Mouse (Mus musculus) T-helper 2 cell (primary cell): ENCODE measurements around the gene Hyal1.

ENCODE experiments used
- in situ Hi-C: fragments of 300-600 bp; cut with MboI, MseI; formaldehyde crosslinking; loops from one replicate; pipeline ENCODE4 v1.15.1; 2025; ENCODE audit warnings: high pct_unique_total_duplicates

Gene Hyal1

DNA sequence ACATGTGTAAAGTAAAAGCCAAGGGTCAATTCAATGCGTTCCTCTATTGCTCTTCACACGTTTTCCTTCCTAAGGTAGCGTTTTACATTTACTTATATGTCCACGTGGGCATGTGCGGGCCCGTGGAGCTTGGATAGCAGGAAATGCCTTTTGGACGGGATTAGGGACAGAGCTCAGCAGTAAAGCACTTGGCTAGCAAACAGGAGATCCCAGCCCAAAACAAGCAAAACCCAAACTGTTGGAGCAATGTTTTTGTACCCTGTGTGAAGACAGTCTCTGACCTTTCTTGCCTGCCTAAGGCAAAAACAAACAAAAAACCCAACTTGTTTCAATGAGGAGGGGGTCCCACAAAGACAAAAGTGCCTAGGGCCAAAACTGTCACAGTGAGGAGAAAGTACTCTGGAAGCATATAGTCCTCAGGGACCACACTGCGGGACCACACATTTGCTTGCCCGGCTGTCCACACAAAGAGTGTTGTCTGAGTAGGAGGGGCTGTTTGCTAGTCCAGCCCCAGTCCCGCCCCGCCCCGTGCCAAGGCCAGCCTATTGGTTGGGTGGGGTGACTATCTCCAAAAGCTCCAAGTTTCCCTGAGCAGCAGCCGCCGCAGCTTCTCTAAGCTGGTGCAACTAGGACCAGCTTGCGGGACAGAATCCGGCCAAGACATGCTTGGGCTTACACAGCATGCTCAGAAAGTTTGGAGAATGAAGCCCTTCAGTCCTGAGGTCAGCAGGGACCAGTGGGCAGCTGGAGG lies at the start of gene Hyal1:
Gene Hyal1 (plus strand): TSS at position 571 of the 751 bp plus-strand sequence.
- in situ Hi-C loops, result no loop called here

DNA sequence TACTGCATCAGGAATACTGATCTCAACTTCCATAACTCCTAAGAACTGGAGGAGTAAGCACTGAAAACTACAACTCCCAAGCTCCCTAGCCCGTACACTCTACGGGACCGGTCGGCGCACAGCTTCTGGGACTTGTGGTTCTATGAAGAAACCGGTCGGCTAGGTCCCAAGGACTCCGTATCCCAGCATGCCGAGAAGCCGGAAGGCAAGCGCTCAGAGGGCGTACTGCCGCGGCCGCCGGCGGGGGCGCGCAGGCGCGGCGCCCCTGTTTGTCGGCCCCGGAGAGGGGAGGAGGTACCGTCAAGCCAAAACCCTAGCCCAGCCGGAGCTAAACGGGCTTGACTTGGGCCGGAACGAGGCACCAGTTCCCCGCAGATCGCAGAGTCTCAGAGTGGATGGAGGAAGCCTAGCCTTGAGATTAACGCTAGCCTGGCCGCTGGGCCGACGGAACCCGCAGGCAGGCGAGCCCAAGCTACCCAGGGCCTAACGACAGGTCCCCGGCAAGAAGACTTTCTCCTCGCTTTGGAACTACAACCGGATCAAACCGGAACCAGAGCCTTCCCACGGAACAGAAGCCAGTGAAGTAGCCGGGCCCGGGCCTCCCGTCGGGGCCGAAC lies 42.8 kb upstream of the Hyal1 start, which contains the start of gene Tmem115:
Gene Tmem115 (plus strand): TSS at position 155 of the 617 bp plus-strand sequence.
- in situ Hi-C loops, result loop anchor here (25.0 kb wide), 1 partner anchor 1528 kb away; the partner anchor contains the start of genes Atrip and Trex1

DNA sequence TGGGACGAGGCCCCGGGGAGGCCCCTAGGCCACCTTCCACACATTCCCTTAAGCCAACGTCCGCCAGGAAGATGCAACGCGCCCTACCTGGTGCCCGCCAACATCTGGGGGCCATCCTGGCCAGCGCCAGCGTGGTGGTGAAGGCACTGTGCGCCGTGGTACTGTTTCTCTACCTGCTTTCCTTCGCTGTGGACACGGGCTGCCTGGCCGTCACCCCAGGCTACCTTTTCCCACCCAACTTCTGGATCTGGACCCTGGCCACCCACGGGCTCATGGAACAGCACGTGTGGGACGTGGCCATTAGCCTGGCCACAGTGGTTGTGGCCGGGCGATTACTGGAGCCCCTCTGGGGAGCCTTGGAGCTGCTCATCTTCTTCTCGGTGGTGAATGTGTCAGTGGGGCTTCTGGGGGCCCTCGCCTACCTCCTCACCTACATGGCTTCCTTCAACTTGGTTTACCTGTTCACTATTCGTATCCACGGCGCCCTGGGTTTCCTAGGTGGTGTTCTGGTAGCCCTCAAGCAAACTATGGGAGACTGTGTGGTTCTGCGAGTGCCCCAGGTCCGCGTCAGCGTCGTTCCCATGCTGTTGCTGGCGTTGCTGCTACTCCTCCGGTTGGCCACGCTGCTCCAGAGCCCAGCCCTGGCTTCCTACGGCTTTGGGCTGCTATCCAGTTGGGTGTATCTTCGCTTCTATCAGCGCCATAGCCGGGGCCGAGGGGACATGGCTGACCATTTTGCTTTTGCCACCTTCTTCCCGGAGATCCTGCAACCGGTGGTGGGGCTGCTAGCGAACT lies 42.1 kb upstream of the Hyal1 start:
- in situ Hi-C loops, result loop anchor here (25.0 kb wide), 1 partner anchor 1528 kb away; the partner anchor contains the start of genes Atrip and Trex1

DNA sequence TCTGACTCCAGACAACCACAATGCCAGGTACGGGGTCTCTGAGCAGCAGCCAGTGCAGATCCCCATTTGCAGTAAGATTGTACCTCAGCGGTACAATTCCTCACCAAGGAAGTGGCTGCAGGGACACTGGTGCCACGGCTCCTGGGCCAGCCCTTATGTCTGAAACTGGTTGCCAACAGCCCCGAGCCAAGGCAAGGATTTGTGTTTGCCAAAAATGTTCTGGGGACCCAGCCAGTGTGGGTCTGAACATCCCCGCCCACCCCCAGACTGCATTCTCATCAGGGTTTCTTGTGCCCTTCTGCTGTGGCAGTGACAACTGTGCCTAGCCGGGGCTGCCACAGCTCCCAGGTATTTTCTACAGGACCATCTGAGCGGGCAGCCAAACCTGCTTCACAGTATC lies 38.5 kb upstream of the Hyal1 start:
- in situ Hi-C loops, result loop anchor here (25.0 kb wide), 1 partner anchor 1524 kb away; the partner anchor contains the start of genes Atrip and Trex1

DNA sequence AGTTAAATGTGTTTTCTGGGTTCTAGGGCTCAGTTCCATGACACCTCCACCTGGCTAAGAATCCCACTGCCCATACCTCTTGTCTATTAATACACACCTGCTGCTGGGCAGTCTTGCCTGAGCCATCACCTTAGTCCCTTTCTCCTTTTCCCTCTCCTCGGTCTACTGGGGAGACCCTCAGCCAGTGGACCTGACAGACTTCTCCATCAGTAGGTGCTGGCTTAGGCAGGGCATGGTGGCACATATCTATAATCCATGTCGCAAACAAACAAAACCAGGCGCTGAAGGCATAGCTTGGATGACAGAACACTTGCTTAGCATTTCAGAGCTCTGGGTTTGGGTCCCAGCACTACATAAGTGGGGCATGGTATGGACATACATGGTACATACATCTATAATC lies 38.0 kb upstream of the Hyal1 start:
- in situ Hi-C loops, result loop anchor here (25.0 kb wide), 1 partner anchor 1524 kb away; the partner anchor contains the start of genes Atrip and Trex1

DNA sequence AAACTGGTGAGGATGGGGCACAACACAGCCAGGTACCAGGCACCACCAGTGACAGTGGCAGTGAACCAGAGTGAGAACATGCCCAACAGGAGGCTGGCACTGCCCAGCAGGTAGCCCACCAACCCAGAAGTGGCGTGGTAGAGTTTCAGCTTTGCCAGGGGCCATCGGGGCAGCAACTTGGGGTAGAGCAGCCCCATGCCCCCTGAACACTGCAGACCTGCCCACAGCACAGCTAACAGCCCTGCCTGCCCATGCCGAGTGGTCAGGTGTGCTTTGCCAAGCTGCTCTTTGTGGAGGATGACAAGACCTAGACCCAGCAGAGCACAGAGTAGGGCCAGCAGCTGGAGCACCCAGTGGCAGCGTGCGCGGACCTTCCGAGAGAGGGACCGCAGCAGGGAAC lies 36.8 kb upstream of the Hyal1 start:
- in situ Hi-C loops, result loop anchor here (10.0 to 25.0 kb wide), 2 partner anchors 1095 to 1522 kb away; partner anchors contain the start of genes Abhd14a, Abhd14b, Atrip and Trex1

DNA sequence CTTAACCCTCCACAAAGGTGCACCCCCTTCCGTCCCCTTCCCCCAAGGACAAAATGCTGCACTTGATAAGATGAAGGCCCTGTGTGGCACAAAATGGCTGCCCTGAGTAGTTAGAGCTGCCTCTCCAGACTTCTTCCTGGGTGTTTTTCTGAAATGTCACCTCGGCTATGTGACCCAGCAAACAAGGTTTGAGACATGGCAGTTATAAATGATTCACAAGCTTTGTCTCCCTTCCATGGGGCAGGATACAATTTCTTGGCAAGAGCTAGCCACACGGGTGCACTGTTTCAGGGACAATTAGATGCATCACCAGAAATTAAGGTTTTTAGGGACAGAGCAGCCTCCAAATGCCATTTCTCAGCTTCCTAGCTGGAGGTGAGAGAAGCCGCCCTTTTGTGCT lies 36.3 kb upstream of the Hyal1 start:
- in situ Hi-C loops, result loop anchor here (10.0 to 25.0 kb wide), 2 partner anchors 1096 to 1522 kb away; partner anchors contain the start of genes Abhd14a, Abhd14b, Atrip and Trex1

DNA sequence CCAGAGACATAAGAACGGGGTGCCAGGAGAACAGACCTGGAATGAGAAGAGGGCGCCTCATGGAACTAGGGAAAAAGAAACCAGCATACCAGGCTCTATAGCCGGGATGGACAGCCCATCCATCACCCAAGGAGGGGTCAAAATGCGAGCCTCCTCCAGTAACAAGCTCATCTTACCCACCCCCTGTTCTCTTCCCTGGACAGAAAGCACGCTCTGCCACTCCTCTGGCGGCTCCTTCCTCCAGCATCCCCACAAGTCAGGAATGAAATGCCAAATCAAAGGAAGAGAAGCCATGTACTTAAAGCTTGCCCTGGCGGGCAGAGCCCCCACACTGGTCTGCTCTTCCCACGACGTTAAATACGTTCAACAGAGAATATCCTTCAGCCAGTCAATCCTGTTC lies 35.7 kb upstream of the Hyal1 start:
- in situ Hi-C loops, result loop anchor here (10.0 to 25.0 kb wide), 2 partner anchors 1096 to 1521 kb away; partner anchors contain the start of genes Abhd14a, Abhd14b, Atrip and Trex1

DNA sequence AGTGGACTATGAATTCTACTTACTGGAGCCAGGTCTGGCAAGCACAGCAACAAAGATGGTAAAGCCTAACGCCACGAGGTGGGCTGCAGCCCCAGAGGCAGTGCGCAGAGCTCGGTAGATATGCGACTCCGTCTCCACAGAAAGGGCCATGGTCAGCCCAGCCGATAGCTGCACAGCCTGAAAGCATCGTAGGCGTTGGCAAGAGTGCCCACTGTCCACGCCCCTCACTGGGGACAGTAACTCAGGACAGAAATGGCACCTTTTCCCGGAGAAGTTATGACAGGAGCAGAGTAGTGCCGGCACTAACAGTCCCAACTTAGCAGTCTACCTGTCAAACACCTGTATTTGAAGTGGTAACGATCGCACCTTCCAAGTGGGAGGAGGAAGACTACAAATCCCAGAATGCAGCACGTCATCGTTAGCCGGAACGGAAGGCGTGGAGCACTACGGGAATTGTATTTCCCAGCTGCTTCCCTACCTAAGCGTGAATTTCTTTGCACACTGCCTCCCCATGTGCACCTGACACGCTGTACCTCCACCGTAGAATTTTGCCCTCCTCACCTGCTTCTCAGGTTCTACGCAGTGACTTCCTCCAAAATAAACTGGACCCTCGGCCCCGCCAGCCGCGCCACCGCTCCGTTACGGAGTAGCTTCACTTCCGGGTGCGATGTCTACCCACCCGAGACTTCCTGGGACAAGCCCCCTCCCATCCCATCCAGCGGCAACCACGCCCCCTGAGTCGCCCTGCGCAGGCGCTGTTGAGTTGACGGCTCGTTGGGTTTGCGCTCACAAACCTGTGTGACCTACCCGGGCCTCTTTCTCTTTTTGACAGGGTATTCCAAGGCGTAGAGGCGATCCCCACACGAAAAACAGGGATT lies 35.0 kb upstream of the Hyal1 start, which contains the start of the genes Cyb561d2 and Nprl2:
Gene Cyb561d2 (minus strand): TSS at position 720 of the 878 bp plus-strand sequence.
Gene Nprl2 (plus strand): TSS at position 753 of the 878 bp plus-strand sequence.
- in situ Hi-C loops, result loop anchor here (10.0 to 25.0 kb wide), 2 partner anchors 1097 to 1521 kb away; partner anchors contain the start of genes Abhd14a, Abhd14b, Atrip and Trex1

DNA sequence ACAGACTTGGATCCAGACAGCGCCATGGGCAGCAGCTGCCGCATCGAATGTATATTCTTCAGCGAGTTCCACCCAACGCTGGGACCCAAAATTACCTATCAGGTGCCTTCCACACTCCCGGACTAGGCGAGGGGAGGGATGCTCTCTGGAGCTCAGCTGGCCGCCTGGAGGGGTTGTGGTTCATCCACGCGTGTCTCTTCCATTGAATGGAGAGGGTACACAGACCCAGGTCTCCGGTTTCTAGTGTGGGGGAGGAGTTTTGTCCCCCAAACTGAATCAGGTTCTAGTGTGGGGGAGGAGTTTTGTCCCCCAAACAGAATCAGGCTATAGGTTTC lies 34.4 kb upstream of the Hyal1 start:
- in situ Hi-C loops, result loop anchor here (10.0 to 25.0 kb wide), 2 partner anchors 1098 to 1520 kb away; partner anchors contain the start of genes Abhd14a, Abhd14b, Atrip and Trex1

DNA sequence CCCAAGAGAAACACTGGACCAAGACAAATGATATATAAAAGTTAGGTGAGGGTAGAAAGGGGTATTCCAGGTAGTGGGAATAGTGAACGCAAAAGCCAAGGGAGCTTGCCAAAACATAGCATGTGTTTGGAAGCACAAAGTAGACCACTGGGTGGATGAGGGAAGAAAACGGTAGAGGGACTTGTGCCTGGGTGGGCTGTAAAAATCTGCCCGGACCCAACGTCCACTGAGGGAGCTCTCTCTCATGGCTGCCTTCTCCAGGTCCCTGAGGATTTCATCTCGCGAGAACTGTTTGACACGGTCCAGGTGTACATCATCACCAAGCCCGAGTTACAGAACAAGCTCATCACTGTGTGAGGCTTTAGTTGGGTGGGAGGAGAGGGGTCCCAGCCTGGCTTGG lies 34.0 kb upstream of the Hyal1 start:
- in situ Hi-C loops, result loop anchor here (10.0 to 25.0 kb wide), 2 partner anchors 1098 to 1520 kb away; partner anchors contain the start of genes Abhd14a, Abhd14b, Atrip and Trex1

DNA sequence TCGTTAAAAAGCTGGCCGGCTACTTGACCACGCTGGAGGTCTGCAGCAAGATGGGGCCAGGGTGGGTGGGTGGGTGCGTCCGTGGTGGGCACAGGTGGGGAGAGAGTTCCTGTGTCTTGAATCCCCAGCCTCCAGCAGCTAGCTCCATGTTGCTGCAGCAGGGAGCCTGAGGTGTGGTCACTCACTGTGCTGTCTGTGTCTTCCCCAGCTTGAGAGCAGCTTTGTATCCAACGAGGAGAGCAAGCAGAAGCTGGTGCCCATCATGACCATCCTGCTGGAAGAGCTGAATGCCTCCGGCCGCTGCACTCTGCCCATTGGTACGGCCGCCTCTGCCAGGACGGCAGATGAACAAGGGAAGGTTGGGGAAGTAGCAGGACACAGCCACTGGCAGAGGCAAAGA lies 33.4 kb upstream of the Hyal1 start:
- in situ Hi-C loops, result loop anchor here (10.0 to 25.0 kb wide), 2 partner anchors 1098 to 1519 kb away; partner anchors contain the start of genes Abhd14a, Abhd14b, Atrip and Trex1

DNA sequence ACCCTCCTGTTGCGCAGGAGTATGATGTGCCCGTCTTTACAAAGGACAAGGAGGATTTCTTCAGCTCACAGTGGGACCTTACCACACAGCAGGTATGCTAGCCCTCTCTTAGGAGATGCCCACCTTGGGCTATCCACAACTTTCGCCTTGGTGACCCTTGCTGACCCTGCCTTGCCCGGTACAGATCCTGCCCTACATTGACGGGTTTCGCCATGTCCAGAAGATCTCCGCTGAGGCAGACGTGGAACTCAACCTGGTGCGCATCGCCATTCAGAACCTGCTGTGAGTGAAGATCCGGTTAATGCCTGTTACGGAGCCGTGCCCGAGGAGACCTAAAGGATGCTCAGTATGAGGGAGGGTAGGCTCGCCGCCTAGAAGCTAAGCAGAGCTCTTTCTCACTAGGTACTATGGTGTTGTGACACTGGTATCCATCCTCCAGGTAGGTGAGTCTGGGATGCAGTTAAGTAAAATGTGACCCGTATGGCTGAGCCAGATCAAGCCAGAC lies 32.5 kb upstream of the Hyal1 start:
- in situ Hi-C loops, result loop anchor here (10.0 to 25.0 kb wide), 2 partner anchors 1099 to 1518 kb away; partner anchors contain the start of genes Abhd14a, Abhd14b, Atrip and Trex1

DNA sequence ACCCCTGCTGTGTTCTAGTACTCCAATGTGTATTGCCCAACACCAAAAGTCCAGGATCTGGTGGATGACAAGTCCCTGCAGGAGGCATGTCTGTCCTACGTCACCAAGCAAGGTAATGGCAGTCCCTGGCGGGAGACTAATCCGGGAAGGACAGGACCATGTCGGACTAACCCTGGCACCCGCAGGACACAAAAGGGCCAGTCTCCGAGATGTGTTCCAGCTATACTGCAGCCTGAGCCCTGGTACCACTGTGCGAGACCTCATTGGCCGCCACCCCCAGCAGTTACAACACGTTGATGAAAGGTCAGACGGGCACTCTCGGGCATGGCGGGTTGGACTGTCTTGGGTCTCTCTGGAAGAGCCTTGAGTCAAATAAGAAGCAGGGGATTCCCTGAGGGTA lies 32.0 kb upstream of the Hyal1 start:
- in situ Hi-C loops, result loop anchor here (10.0 to 25.0 kb wide), 2 partner anchors 1100 to 1518 kb away; partner anchors contain the start of genes Abhd14a, Abhd14b, Atrip and Trex1

DNA sequence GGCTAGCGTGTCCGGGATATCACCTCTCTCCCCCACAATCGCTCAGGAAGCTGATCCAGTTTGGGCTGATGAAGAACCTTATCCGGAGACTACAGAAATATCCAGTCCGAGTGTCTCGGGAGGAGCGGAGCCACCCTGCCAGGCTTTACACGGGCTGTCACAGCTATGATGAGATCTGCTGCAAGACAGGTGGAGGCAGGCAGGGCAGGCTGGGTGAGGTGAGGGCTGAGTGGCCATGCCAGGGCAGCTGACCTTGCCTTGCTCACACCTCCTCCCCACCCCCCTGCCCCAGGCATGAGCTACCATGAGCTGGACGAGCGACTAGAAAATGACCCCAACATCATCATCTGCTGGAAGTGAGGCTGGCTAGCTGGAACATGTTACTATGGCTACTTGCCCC lies 31.5 kb upstream of the Hyal1 start:
- in situ Hi-C loops, result loop anchor here (10.0 to 25.0 kb wide), 2 partner anchors 1100 to 1517 kb away; partner anchors contain the start of genes Abhd14a, Abhd14b, Atrip and Trex1

DNA sequence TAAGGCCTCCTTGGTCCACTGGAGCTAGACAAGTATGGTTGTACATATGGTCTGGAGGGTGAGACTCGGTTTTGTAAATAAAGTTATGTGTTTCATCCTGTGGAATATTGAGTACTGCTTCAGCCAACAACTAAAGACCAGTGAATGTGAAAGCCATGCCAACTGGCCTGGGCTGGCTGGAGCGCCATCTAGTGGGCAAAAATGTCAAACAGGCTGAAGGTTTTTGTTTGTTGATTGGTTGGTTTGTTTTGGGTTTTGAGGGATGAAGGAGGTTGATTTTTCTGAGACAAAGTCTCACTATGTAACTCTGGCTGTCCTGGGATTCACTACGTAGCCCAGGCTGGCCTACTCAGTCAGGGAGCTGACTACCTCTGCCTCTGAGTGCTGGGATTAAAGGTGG lies 31.1 kb upstream of the Hyal1 start:
- in situ Hi-C loops, result loop anchor here (10.0 to 25.0 kb wide), 2 partner anchors 1101 to 1517 kb away; partner anchors contain the start of genes Abhd14a, Abhd14b, Atrip and Trex1

DNA sequence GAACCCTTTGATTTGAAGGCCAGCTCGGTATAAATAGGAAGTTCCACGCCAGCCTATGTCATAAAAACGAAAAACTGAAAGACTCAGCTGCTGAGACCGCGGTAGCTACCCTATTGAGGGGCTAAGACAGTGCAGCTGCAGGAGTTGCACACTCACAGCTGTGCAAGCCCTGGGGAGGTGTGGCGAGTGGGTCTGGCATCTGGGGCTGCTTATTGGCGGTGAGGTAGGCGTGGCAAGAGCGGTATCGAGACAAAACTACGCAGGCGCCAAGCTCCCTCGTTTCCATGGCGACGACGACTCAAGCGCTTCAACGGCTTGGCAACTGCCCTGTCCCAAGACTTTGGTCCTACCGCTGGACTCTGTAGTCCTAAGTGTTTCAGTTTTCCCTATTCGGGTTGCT lies 29.7 kb upstream of the Hyal1 start, which contains the start of gene Zmynd10:
Gene Zmynd10 (plus strand): TSS at position 273 of the 400 bp plus-strand sequence.
- in situ Hi-C loops, result loop anchor here (10.0 to 25.0 kb wide), 2 partner anchors 1102 to 1515 kb away; partner anchors contain the start of genes Abhd14a, Abhd14b, Atrip and Trex1

DNA sequence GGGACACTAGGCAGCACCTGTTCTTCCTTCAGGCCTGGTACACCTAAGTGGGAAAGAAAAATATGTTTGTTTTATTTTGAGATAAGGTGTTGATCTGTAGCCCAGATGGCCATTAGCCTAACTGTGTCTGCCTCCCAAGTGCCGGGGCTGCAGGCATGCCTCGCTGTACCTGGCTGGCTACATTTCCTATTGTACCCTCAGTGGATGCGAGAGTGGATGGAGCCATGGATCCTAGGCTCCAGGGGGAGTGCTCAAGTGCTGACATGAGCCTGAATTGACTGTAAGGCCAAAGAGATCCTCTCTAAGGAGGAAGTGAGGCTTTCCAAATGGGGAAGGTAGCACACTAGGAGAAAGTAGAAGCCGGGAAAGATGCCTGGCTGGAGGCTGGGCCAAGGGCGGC lies 28.8 kb upstream of the Hyal1 start:
- in situ Hi-C loops, result loop anchor here (10.0 to 25.0 kb wide), 2 partner anchors 1103 to 1514 kb away; partner anchors contain the start of genes Abhd14a, Abhd14b, Atrip and Trex1

DNA sequence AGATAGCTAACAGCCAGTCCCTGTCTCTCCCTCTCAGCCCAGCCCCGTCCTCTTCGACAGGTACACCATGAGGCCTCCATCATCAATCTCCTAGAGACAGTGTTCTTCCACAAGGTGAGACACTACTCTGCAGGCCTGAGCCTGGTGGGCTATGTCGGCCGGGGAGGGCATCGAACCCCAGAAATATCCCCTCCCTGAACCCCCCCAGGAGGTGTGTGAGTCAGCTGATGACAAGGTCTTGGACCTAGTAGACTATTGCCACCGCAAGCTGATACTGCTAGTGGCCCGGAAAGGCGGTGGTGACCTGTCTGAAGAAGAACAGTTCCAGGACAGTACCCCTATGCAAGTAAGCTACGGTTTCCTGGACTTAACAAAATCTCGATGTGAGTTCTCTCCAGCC lies 27.9 kb upstream of the Hyal1 start:
- in situ Hi-C loops, result loop anchor here (10.0 to 25.0 kb wide), 2 partner anchors 1104 to 1513 kb away; partner anchors contain the start of genes Abhd14a, Abhd14b, Atrip and Trex1
